Mouse (Mus musculus) hindbrain, embryonic 14.5 days (tissue): Measurements from ENCODE around the gene Taok3. TPM values are rescaled to one million over a fixed set of nuclear protein-coding genes. Genes with fewer than 3 reads are reported as not detected.

Source experiments
- ATAC-seq: fragments of 200-750 bp; cut with Nextera tagmentation; 2 replicates; pipeline ENCODE4 v1.8.0; 2017; ENCODE audit warnings: moderate number of reproducible peaks, mild to moderate bottlenecking, moderate TSS enrichment, moderate library complexity; ENCODE audit not compliant: low FRiP score
- DNase-seq: peaks from one replicate; pipeline ENCODE4 v3.0.0-alpha.2; 2015; ENCODE audit warnings: low spot score
- H3K27ac ChIP-seq: fragments of 300-500 bp; sonication (generic); 2 replicates; pipeline ENCODE4 v1.5.1; 2014; ENCODE audit warnings: mild to moderate bottlenecking, moderate library complexity
- H3K27me3 ChIP-seq: fragments of 300-500 bp; sonication (generic); 2 replicates; pipeline ENCODE4 v1.6.1; 2014; ENCODE audit warnings: mild to moderate bottlenecking, low read length, mixed read lengths; ENCODE audit not compliant: control insufficient read depth, insufficient read depth
- H3K36me3 ChIP-seq: fragments of 300-500 bp; sonication (generic); replicated peaks from 2 replicates; pipeline ENCODE4 v1.6.1; 2014; ENCODE audit not compliant: control insufficient read depth, insufficient read depth
- H3K4me1 ChIP-seq: fragments of 300-500 bp; sonication (generic); replicated peaks from 2 replicates; pipeline ENCODE4 v1.6.1; 2014; ENCODE audit warnings: antibody characterized with exemption, low read length, mixed read lengths; ENCODE audit not compliant: control insufficient read depth, insufficient read depth
- H3K4me2 ChIP-seq: fragments of 300-500 bp; sonication (generic); replicated peaks from 2 replicates; pipeline ENCODE4 v1.6.1; 2014; ENCODE audit warnings: mild to moderate bottlenecking, moderate library complexity
- H3K4me3 ChIP-seq: fragments of 300-500 bp; sonication (generic); replicated peaks from 2 replicates; pipeline ENCODE4 v1.5.1; 2014; ENCODE audit warnings: mild to moderate bottlenecking, low read length
- H3K9ac ChIP-seq: fragments of 300-500 bp; sonication (generic); 2 replicates; pipeline ENCODE4 v1.6.1; 2014
- H3K9me3 ChIP-seq: fragments of 300-500 bp; sonication (generic); 2 replicates; pipeline ENCODE4 v1.6.1; 2016; ENCODE audit warnings: low read length; ENCODE audit not compliant: control insufficient read depth
- WGBS: fragments of 180-500 bp; shearing (Covaris S2); extraction: QIAGEN DNeasy Blood & Tissue Kit; methylation state at CpG from one replicate; pipeline ENCODE4 v1.1.7; 2014; 5-methylcytosine and 5-hydroxymethylcytosine counted together
- polyA plus RNA-seq: library from polyadenylated mRNA; unstranded; fragments of >200 nt; fragmentation: Nextera tagmentation; extraction: Ambion mirVana; gene quantifications from 2 replicates; pipeline ENCODE4 v1.2.1, GENCODE M21; 2014

Taok3 gene
- polyA plus RNA-seq, 1 experiment from 2014 or later: 50.4 TPM

DNA sequence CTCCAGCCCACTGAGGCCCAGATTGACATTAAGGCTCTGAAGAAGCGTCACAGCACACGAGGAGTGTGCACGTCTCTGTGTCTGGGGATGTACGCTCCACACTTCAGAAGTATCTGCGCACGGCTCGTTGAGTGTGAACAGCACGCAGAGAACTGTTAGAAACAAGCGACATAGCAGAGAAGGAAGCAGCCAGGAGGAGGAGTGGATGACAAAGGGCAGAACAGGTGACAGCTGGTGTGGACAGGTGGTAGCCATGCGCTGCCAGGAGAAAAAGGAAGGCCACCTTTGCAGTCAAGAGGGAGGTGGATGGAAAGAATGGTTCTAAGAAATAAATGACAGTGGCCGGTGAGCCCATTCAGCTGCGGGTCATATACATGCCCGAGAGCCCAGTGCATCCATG, 43.9 kb downstream of the Taok3 start:
- H3K4me3 ChIP-seq: no peak overlapping the region
- H3K9me3 ChIP-seq: no peaks in the 10 kb centered on the region
- H3K27ac ChIP-seq: no peak overlapping the region
- DNase-seq (no peak), ATAC-seq (no peak)
- no peaks in the 10 kb centered on the region for H3K4me1 ChIP-seq
- 96% methylated on average over 13 of the region's 13 CpGs for WGBS
- H3K36me3 ChIP-seq: no peaks in the 10 kb centered on the region
- no peak overlapping the region for H3K9ac ChIP-seq
- no peaks in the 10 kb centered on the region for H3K27me3 ChIP-seq
- no peak overlapping the region for H3K4me2 ChIP-seq

DNA sequence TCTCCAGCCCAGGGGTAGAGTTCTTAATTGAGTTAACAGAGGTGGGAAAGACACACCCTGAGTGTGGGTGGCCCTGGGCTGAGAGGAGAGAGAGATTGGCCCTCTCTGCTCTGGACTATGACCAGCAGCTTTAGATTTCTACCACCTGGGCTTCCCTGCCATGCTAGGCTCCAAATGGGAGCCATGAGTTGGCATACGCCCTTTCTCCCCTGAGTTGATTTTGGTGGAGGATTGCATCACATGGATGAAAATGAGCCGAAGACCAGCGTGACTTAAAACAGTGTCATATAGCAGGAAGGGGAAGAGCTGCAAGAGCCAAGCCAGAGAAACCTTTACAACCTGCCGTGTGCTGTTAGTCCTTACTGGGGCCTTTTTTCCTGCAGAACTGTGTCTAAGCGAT, 44.6 kb downstream of the Taok3 start:
- H3K4me3 ChIP-seq: no peak overlapping the region
- no peaks in the 10 kb centered on the region for H3K4me1 ChIP-seq
- H3K27me3 ChIP-seq: no peaks in the 10 kb centered on the region
- H3K4me2 ChIP-seq: no peak overlapping the region
- DNase-seq: no peak
- no peak overlapping the region for H3K27ac ChIP-seq
- no peaks in the 10 kb centered on the region for H3K36me3 ChIP-seq
- H3K9ac ChIP-seq: no peak overlapping the region
- no peaks in the 10 kb centered on the region for H3K9me3 ChIP-seq
- WGBS: 90% methylated on average over 5 of the region's 5 CpGs
- ATAC-seq: no peak

DNA sequence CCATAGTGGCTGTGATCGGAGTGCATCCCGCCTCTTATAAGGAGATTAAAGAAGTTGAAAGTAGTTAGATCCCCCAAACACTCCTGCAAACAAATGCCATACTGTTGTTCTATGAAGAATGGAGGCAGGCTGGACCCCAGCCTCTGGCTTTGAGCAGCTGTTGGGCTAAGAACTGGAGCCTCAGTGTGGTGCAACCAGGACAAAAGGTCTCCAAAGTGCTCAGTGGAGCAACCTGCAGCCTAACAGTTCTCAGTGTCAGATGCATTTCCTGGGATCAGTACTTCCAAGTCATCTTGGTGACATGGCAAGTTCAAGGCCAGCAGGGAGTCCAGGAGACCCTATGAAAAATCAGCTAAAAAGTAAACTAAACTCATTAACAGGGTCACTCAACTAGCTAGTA, 45.0 kb downstream of the Taok3 start:
- DNase-seq (no peak), ATAC-seq (no peak)
- 86% methylated on average over 2 of the region's 2 CpGs for WGBS
- no peak overlapping the region for H3K27ac ChIP-seq
- no peaks in the 10 kb centered on the region for H3K27me3 ChIP-seq
- no peaks in the 10 kb centered on the region for H3K9me3 ChIP-seq
- no peak overlapping the region for H3K4me2 ChIP-seq
- no peak overlapping the region for H3K9ac ChIP-seq
- no peaks in the 10 kb centered on the region for H3K36me3 ChIP-seq
- no peak overlapping the region for H3K4me3 ChIP-seq
- no peaks in the 10 kb centered on the region for H3K4me1 ChIP-seq

DNA sequence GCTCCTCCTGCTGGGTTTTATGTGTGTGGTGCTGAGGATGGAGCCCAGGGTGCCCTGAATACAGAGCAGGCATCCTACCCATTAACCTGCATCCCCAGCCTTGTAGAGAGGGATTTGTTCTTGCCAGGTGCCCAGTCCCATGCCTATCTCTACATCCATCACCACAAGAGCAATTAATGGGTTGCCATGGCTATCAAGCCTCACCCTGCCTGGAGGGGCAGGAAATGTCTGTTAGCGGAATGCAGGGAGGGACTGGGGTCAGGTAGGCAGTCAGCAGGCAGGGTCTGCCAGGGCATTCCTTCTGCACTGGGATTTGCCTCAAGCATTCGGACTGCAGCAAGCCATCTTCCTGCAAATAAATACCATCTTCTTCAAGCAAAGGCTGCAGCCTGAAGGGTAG, 46.0 kb downstream of the Taok3 start:
- H3K27me3 ChIP-seq: no peaks in the 10 kb centered on the region
- H3K4me3 ChIP-seq: no peak overlapping the region
- no peaks in the 10 kb centered on the region for H3K9me3 ChIP-seq
- no peak overlapping the region for H3K4me2 ChIP-seq
- DNase-seq (no peak), ATAC-seq (no peak)
- H3K4me1 ChIP-seq: no peaks in the 10 kb centered on the region
- H3K27ac ChIP-seq: no peak overlapping the region
- H3K36me3 ChIP-seq: no peaks in the 10 kb centered on the region
- WGBS: 65% methylated on average over 2 of the region's 2 CpGs
- no peak overlapping the region for H3K9ac ChIP-seq

DNA sequence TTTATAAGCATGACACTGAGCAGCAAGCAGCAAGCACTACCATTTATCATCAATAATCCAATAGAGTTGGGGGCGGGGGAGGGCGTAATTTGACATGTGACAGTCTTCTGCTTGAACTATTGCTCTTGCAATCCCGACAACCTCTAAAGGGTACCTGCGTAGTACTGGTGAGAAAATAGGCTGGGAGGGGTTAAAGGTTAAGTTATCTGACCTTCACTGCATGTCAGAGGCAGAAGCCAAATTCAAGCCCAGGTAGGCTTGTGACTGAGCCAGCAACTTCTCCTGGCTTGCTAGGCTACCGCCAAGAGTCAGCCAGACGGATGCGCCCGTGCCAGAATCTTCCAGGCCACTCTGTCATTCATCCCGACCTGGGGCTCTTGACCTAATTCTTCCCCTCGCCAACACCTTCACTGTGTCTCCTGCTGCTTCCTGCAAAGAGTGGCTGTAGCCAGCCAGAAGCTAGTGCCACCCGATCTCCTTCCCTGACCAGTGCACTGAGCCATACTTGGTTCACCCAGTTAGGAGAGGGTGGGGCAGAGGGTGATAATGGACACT, 47.0 kb downstream of the Taok3 start:
- Histone ChIP-seq H3K9me3 (no peaks in the 10 kb centered on the region), H3K36me3 (no peaks in the 10 kb centered on the region), H3K4me1 (no peaks in the 10 kb centered on the region), H3K4me2 (no peak overlapping the region), H3K27me3 (no peaks in the 10 kb centered on the region), H3K9ac (no peak overlapping the region), H3K4me3 (no peak overlapping the region), H3K27ac (no peak overlapping the region)
- 88% methylated on average over 11 of the region's 11 CpGs for WGBS
- ATAC-seq: no peak
- DNase-seq: no peak

DNA sequence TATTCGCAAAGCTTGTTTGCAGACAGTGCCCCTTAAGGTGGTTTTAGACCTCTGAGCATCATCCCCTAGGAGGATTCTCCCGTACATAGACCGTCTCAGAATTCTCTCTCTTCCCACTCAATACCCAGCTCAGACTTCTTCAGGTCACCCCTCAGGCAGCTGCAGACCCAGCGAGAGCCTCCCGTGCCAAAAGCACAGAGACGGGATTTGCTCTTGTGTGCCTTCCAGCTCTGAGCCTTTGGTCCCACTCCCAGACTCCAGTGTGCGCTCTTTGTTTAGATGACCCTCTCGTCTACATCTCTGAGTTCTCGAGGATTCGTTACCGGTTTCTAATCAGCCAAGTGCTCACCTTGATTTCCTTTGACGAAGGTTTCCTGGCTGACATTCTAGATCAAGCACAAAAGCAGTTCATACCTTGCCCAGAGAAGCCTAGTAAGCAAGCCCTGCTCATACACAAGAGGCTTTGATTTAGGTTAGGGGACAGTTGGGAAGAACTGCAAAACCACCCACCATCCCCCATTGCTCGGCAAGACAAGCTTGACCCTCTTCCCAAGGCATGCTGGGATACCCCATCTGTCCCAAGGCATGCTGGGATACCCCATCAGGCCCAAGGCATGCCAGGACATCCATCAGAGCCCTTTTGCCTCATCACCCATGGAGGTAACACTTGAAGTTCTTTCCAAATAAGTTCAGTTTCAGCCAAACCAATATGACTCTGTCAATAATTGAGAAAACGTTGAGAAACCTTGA, 48.6 kb downstream of the Taok3 start:
- DNase-seq: no peak
- WGBS: 92% methylated on average over 14 of the region's 14 CpGs
- no peak overlapping the region for H3K27ac ChIP-seq

DNA sequence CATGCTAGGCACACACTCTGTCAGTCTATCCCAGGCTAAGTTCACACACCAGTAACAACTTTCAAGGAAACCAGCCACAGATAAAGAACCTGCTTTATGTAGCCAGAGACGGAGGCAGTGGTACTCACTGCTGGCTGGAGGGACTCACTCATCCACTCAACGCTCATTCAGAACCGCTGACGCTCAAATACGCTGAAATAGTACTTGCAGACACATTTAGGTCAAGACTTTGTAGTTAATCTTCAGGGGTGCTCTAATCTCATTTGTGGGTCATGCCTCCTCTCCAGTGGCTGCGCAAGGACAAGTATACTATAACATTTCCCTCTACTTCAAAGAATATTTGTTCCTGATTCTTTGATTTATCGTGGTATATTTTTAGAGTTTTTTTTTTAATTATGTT, 54.1 kb downstream of the Taok3 start:
- no peak for DNase-seq
- H3K36me3 ChIP-seq: no peaks in the 10 kb centered on the region
- H3K9me3 ChIP-seq: no peaks in the 10 kb centered on the region
- WGBS: 97% methylated on average over 7 of the region's 7 CpGs
- no peak overlapping the region for H3K4me2 ChIP-seq
- ATAC-seq: no peak
- H3K27me3 ChIP-seq: no peaks in the 10 kb centered on the region
- no peak overlapping the region for H3K4me3 ChIP-seq
- no peaks in the 10 kb centered on the region for H3K4me1 ChIP-seq
- H3K9ac ChIP-seq: no peak overlapping the region
- no peak overlapping the region for H3K27ac ChIP-seq

More for the DNA sequence above, 48.6 kb downstream of the Taok3 start:
- Histone ChIP-seq H3K9ac (no peak overlapping the region), H3K4me3 (no peak overlapping the region), H3K4me1 (no peaks in the 10 kb centered on the region), H3K9me3 (no peaks in the 10 kb centered on the region), H3K27me3 (no peaks in the 10 kb centered on the region), H3K4me2 (no peak overlapping the region), H3K36me3 (no peaks in the 10 kb centered on the region)
- no peak for ATAC-seq

DNA sequence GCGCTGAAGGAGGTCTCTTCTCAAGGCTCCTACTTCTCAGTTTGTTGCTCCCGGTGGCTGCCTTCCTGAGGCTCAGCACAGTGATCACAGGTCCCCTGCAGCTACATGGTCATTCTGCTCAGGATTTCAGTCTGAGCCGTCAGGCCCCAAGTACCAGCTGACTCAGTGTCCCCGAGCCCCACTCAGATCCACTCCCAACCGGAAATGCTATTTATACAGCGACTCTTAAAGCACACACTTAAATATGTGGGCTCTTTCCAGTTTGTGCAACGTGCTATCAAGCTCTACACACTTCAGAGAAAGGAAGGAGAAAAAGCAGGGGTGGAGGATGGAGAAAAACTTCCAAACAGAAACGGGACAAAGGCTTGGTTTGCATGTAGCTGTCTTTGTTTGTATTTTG, 56.0 kb downstream of the Taok3 start:
- H3K9me3 ChIP-seq: no peaks in the 10 kb centered on the region
- WGBS: 71% methylated on average over 8 of the region's 8 CpGs
- no peaks in the 10 kb centered on the region for H3K4me1 ChIP-seq
- H3K4me2 ChIP-seq: no peak overlapping the region
- no peak overlapping the region for H3K9ac ChIP-seq
- no peaks in the 10 kb centered on the region for H3K36me3 ChIP-seq
- no peak overlapping the region for H3K4me3 ChIP-seq
- ATAC-seq (no peak), DNase-seq (no peak)
- no peaks in the 10 kb centered on the region for H3K27me3 ChIP-seq
- no peak overlapping the region for H3K27ac ChIP-seq

DNA sequence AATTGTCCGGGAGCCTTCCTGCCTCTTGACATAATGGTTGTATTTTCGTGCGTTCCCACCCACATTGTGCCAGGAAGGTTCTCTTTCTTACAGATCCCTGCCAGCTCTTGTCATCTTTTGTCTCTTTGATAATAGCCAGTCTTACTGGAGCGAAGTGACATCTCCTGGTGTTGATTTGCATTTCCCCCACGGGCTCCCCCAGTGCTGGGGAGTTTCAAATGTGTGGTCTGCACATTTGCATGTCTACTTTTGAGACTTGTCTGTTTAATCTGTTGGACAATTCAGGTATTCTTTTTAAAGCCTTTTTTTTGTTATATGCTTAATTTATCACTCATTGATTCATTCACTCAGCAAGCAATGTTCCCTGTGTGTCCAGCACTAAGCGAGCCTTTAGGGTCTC, 58.1 kb downstream of the Taok3 start:
- Histone ChIP-seq H3K4me2 (no peak overlapping the region), H3K36me3 (no peaks in the 10 kb centered on the region), H3K4me3 (no peak overlapping the region), H3K27ac (no peak overlapping the region), H3K9me3 (no peaks in the 10 kb centered on the region), H3K27me3 (no peaks in the 10 kb centered on the region), H3K4me1 (no peaks in the 10 kb centered on the region), H3K9ac (no peak overlapping the region)
- 24% methylated on average over 6 of the region's 6 CpGs for WGBS
- DNase-seq (no peak), ATAC-seq (no peak)

DNA sequence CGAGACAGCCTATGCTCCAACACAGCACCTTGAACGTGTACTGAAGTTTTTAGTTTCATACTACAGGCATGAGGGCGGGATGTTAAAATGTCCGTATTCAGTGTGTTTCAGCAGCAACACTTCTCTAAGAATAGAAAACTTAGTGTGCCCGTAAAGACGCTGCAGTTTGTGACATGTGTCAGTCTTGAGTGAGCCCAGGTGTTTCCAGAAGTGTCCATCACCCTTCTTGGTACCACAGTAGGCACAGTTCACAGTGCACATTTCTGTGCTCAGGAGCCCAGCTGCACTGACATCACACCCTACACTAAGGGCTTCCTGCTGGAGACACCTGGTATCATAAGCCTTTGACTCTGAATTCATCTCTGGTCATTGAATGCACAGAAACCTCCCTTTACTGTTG, 58.6 kb downstream of the Taok3 start:
- H3K9ac ChIP-seq: no peak overlapping the region
- no peak overlapping the region for H3K4me2 ChIP-seq
- no peak overlapping the region for H3K4me3 ChIP-seq
- H3K4me1 ChIP-seq: no peaks in the 10 kb centered on the region
- DNase-seq (no peak), ATAC-seq (no peak)
- no peak overlapping the region for H3K27ac ChIP-seq
- whole genome bisulfite sequencing: 63% methylated on average over 6 of the region's 6 CpGs
- no peaks in the 10 kb centered on the region for H3K36me3 ChIP-seq
- no peaks in the 10 kb centered on the region for H3K9me3 ChIP-seq
- H3K27me3 ChIP-seq: no peaks in the 10 kb centered on the region
